Mouse (Mus musculus) cerebellum, adult 2 months (tissue): ENCODE measurements around the gene 2810459M11Rik. TPM values are rescaled to one million over a fixed set of nuclear protein-coding genes. Genes with fewer than 3 reads are reported as not detected.
A peak's percentile ranks its signal among the peaks of the same experiment; 100 is the strongest.

Experiments used
- DNase-seq, 2 experiments: peaks; one replicate each; pipeline ENCODE4 v3.0.0; 2021
- H3K27ac ChIP-seq: fragments of 200-500 bp; 2 replicates; pipeline ENCODE4 v1.5.1; 2012; ENCODE audit warnings: low read length, control low read depth, inconsistent platforms; ENCODE audit not compliant: insufficient read depth
- H3K27me3 ChIP-seq: fragments of 200-500 bp; 2 replicates; pipeline ENCODE4 v1.6.1; 2012; ENCODE audit warnings: inconsistent platforms, mild to moderate bottlenecking, low read length, moderate library complexity; ENCODE audit not compliant: control insufficient read depth, insufficient read depth
- H3K4me1 ChIP-seq: fragments of 200-500 bp; 2 replicates; pipeline ENCODE4 v1.6.1; 2011; ENCODE audit warnings: low read length; ENCODE audit not compliant: control insufficient read depth, insufficient read depth
- H3K4me3 ChIP-seq: fragments of 200-500 bp; replicated peaks from 2 replicates; pipeline ENCODE3; 2011; ENCODE audit warnings: mild to moderate bottlenecking, low read depth, low read length, control low read depth; ENCODE audit not compliant: insufficient read depth
- CTCF ChIP-seq: fragments of 200-500 bp; IDR thresholded peaks from 2 replicates; pipeline ENCODE4 v1.5.1; 2011; ENCODE audit warnings: low read depth, mild to moderate bottlenecking, control low read depth, low read length, moderate library complexity, borderline replicate concordance; ENCODE audit not compliant: insufficient read depth
- POLR2A ChIP-seq: fragments of 200-500 bp; IDR thresholded peaks from 2 replicates; pipeline ENCODE4 v1.6.1; 2011; ENCODE audit warnings: low read length, control low read depth, borderline replicate concordance; ENCODE audit not compliant: insufficient read depth
- WGBS: fragments of 180-500 bp; shearing (Covaris S2); methylation state at CpG from one replicate; pipeline ENCODE4 v1.1.7; 2018; 5-methylcytosine and 5-hydroxymethylcytosine counted together
- polyA plus RNA-seq: library from polyadenylated mRNA; depleted of rRNA; stranded (reverse); fragments of >200 nt; gene quantifications from 2 replicates; pipeline ENCODE4 v1.2.3, GENCODE M21; 2012; rRNA removed

Gene 2810459M11Rik
- polyA plus RNA-seq, 1 experiment, result 6.9 TPM

DNA sequence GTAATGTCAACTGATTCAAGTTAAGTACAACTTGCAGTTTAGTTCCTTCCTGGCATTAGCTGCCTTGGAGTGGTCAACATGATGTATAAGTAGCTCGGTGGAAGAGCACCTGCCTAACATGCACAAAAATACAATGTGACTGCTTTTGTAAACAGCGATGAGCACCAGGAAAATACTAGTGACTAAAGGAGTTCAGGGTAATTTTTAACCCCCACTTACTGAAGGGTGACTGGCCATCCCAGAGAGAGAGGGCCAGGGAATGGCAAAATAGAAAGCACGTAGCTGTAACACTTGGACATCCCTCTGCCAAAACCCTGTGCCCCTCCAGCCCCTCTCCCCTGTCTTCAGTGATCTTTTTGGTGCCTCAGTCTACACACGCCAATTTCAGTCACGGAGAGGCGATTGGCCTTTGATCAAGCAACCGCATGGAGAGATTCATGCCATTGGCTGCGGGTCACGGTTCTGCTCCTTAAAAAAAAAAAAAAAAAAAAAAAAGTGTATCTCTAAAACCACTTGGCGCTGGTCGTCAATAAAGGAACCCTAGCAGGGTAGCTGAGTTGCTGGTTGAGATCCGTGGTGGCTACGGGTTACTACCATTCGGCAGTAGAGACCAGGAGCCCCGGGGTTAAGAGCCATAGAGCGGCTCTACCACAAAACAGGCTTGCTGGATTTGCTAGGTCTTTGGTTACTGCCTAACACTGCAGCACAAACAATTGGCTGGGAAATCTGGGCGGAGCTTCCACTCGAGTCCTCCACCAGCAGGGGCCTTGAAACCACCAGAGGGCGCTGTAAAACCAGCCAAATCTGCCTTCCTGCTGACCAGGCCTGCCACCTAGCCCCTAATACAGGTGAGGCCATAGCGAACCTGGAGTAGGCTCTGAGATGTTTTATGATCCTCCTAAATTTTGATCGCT lies 13.4 kb downstream of the 2810459M11Rik start:
- peak overlapping the region; percentile 62; the same call in 1 of the 2 replicates for H3K27ac ChIP-seq
- peak; percentile 95 to 97 for DNase-seq
- H3K4me3 ChIP-seq, result peak overlapping the region; percentile 77
- no peaks in the 10 kb centered on the region; the same call in 1 of the 2 replicates for H3K4me1 ChIP-seq
- WGBS, result 10% methylated on average over 21 of the region's 21 CpGs
- H3K27me3 ChIP-seq, result no peaks in the 10 kb centered on the region
- TF ChIP-seq CTCF (peak; percentile 83), POLR2A (peak; percentile 68; the same call in 1 of the 2 replicates)

DNA sequence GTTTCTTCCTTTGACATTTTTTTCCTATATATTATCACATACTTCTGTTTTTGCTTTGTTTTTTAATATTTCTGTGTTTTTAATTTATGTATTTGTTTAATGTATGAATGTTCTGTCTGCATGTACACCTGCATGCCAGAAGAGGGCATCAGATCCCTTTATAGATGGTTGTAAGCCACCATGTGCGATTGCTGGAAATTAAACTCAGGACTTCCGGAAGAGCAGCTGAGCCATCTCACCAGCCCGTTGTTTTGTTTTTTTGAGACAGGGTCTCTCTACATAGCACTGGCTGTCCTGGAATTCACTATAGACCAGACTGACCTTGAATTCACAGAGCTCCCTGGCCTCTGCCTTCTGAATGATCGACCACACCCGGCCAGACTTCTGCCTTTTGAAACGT lies 16.9 kb downstream of the 2810459M11Rik start:
- DNase-seq, result no peak
- Histone ChIP-seq H3K27me3 (no peaks in the 10 kb centered on the region), H3K4me3 (no peak overlapping the region), H3K27ac (no peak overlapping the region), H3K4me1 (no peaks in the 10 kb centered on the region; the same call in 1 of the 2 replicates)
- TF ChIP-seq POLR2A, result no peak
- no peak for TF ChIP-seq CTCF
- 70% methylated on average over 6 of the region's 6 CpGs for WGBS

DNA sequence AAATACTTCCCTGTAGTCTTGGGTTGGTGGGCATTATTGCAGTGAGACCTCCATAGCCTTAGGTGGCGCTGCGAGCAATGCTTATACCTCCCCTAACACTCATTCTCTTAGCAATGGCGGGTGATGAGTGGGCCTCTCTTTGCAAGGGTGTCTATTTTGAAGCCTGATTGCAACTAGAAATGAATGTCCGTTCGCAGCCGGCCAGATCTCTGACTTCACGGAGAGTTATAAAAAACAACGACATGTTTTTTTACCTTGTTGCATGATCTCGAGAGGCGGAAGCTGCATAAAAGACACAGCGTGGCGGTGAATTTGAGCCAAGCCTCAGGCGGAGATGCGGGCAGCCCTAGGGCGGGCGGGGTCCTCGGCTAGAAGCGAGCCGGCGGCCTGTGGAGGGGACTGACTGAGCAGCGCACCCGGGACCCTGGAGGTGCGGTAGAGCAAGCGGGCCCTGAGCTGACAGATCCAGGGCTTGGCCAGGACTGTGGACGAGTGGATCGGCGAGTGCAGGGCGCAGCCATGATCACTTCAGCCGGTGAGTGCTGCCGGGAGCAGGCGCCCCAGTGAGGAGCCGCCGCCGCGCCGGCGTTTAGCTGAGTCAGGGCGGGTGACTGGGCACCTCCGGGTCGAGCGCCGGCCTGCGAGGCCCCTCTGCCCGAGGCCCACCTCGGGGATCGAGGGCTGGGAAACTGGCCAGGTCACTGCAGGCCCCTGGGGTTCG lies 18.8 kb downstream of the 2810459M11Rik start, which contains the start of gene Psmd1:
Psmd1 (plus strand) TSS at position 117 of the 721 bp plus-strand sequence.
- TF ChIP-seq POLR2A, result peak; percentile 53; the same call in 1 of the 2 replicates
- peak; percentile 79 for TF ChIP-seq CTCF
- DNase-seq, result peak; percentile 84 to 92
- peak within 1 kb of the TSS; percentile 84 for H3K27ac ChIP-seq
- H3K27me3 ChIP-seq, result no peaks in the 10 kb centered on the region
- H3K4me1 ChIP-seq, result no peaks in the 10 kb centered on the region; the same call in 1 of the 2 replicates
- peak within 1 kb of the TSS; percentile 83 for H3K4me3 ChIP-seq
- WGBS, result under 1% methylated on average over 47 of the region's 47 CpGs

DNA sequence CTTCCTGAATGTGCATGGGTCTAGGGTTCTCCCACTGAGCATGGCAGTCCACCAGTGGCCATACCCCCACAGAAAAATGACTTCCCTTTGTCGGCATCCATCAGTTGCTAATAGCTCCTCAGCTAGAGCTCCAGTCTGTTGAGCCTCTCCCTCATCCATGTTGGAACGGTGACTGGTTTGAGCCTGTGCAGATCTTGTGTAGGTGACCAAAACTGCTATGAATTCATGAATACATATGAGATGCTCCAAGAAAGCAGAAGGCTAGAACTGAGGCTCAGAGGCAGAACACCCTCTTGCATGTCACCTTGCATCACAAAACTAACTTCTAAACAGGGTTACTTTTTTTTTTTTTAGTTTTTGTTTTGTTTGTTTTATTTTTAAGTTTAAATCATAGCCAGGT lies 30.9 kb downstream of the 2810459M11Rik start:
- DNase-seq, result no peak
- Histone ChIP-seq H3K27ac (no peak overlapping the region), H3K4me1 (no peaks in the 10 kb centered on the region), H3K4me3 (no peak overlapping the region), H3K27me3 (no peaks in the 10 kb centered on the region)
- WGBS, result 99% methylated on average over 2 of the region's 2 CpGs
- TF ChIP-seq CTCF (no peak), POLR2A (no peak)

DNA sequence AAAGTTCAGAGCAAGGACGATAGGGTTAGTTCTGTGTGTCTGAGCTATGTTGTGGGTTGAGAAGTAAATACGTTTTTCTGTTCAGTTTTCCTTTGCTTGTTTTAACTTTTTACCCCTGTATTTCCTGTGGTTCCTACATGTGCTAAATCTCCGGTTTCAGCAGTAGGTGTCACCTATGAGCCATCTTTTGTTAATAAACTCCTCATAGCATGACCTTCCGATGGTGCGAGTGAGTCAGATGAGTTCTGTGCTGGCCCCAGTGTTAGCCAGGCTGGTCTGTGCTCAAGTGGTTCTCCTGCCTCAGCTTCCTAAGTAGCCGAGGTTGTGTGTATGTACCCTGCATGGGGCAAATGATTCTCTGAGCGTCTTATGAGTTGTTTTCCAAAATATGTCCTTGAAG lies 48.8 kb downstream of the 2810459M11Rik start:
- no peak overlapping the region for H3K4me3 ChIP-seq
- 86% methylated on average over 7 of the region's 7 CpGs for WGBS
- no peak overlapping the region for H3K27ac ChIP-seq
- DNase-seq, result no peak
- no peaks in the 10 kb centered on the region for H3K27me3 ChIP-seq
- TF ChIP-seq POLR2A (no peak), CTCF (no peak)
- H3K4me1 ChIP-seq, result no peaks in the 10 kb centered on the region

DNA sequence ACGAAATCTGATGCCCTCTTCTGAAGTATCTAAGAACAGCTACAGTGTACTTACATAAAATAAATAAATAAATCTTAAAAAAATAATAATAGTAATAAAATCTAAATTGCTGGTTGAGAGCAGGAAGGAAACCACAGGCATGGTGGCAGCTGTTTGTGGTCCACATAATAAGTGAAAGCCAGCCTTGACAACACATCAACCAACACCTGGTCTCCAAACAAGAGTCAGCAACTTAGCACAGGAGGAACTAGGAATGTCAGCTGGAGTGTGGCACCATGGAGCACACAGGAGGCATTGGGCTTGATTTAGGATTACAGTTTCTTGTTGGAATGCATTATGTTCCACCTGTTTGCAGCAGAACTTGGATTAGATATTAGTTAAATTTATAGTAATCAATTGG lies 59.4 kb downstream of the 2810459M11Rik start:
- no peak for DNase-seq
- TF ChIP-seq POLR2A (no peak), CTCF (no peak)
- no peak overlapping the region for H3K4me3 ChIP-seq
- 93% methylated on average over 1 of the region's 1 CpGs for WGBS
- H3K27ac ChIP-seq, result no peak overlapping the region
- H3K27me3 ChIP-seq, result no peaks in the 10 kb centered on the region
- no peaks in the 10 kb centered on the region for H3K4me1 ChIP-seq

Other genes with a start within 250 kb of the 2810459M11Rik start
- gene Itm2c, start 151.6 kb upstream of the 2810459M11Rik start, polyA plus RNA-seq, result 533 and 557 TPM in 2 replicates
- gene 4933407L21Rik, start 117.4 kb upstream of the 2810459M11Rik start, polyA plus RNA-seq, result 4.3 and 5.3 TPM in 2 replicates
- gene Gpr55, start 84.9 kb upstream of the 2810459M11Rik start, polyA plus RNA-seq, result 0.03 TPM in 2 replicates
- gene Spata3, start 29.0 kb upstream of the 2810459M11Rik start, polyA plus RNA-seq, result 0.95 and 1.0 TPM in 2 replicates
- 81.1 and 84.2 TPM in 2 replicates for gene Psmd1, start 18.5 kb downstream of the 2810459M11Rik start, polyA plus RNA-seq
- gene Htr2b, start 66.1 kb downstream of the 2810459M11Rik start, polyA plus RNA-seq, result not detected in 2 replicates
- gene Gm21972, start 87.8 kb downstream of the 2810459M11Rik start, polyA plus RNA-seq, result 0.95 and 1.8 TPM in 2 replicates
- 24.4 and 24.9 TPM in 2 replicates for gene Armc9, start 108.9 kb downstream of the 2810459M11Rik start, polyA plus RNA-seq